14 mouse cellular contexts compared by ENCODE assay signal in genomic region chr17:51489386-51489785, GRCm38 (mm10).
"Had no signal": no experiment of that assay in that cellular context is flagged by ENCODE, and none has a peak within 500 bp of the region (broad histone marks: within the 10 kb centered on the region; RNA-seq: fewer than 3 reads in every experiment).

No protein-coding gene starts in this region.

- ATAC-seq: midbrain, embryonic 13.5 days; midbrain, embryonic 15.5 days had no signal

- H3K27me3 ChIP-seq: megakaryocyte, embryonic 14.5 days; midbrain, embryonic 13.5 days; midbrain, embryonic 15.5 days; neural tube, embryonic 12.5 days had no signal

- H3K4me1 ChIP-seq: megakaryocyte, embryonic 14.5 days; midbrain, embryonic 13.5 days; midbrain, embryonic 15.5 days; neural tube, embryonic 12.5 days had no signal

- H3K9ac ChIP-seq: lung, embryonic 14.5 days; midbrain, embryonic 13.5 days; midbrain, embryonic 15.5 days; neural tube, embryonic 12.5 days had no signal

- H3K27ac ChIP-seq: macrophage; midbrain, embryonic 13.5 days; midbrain, embryonic 15.5 days; neural tube, embryonic 12.5 days had no signal

- DNase-seq: lung, adult 18-20 months; lung, embryonic 14.5 days; lung, postnatal 10 days; lung, postnatal 36 days; right cerebral cortex, postnatal 14 days; thymus, adult 18-20 months; thymus, postnatal 14 days; thymus, postnatal 36 days had no signal

- H3K36me3 ChIP-seq: midbrain, embryonic 13.5 days; midbrain, embryonic 15.5 days; neural tube, embryonic 12.5 days had no signal

- H3K4me3 ChIP-seq: megakaryocyte, embryonic 14.5 days; midbrain, embryonic 13.5 days; midbrain, embryonic 15.5 days; neural tube, embryonic 12.5 days had no signal

- H3K4me2 ChIP-seq: lung, embryonic 14.5 days; midbrain, embryonic 11.5 days; midbrain, embryonic 13.5 days; midbrain, embryonic 15.5 days; neural tube, embryonic 12.5 days had no signal

- H3K9me3 ChIP-seq: megakaryocyte, embryonic 14.5 days; midbrain, embryonic 13.5 days; midbrain, embryonic 15.5 days; neural tube, embryonic 12.5 days had no signal
